Mouse (Mus musculus): Measurements from ENCODE around the gene Hesx1. TPM values are rescaled to one million over a fixed set of nuclear protein-coding genes. Genes with fewer than 3 reads are reported as not detected.

The Hesx1 gene
- total RNA-seq, 1 experiment from 2014 or later, result not detected

DNA sequence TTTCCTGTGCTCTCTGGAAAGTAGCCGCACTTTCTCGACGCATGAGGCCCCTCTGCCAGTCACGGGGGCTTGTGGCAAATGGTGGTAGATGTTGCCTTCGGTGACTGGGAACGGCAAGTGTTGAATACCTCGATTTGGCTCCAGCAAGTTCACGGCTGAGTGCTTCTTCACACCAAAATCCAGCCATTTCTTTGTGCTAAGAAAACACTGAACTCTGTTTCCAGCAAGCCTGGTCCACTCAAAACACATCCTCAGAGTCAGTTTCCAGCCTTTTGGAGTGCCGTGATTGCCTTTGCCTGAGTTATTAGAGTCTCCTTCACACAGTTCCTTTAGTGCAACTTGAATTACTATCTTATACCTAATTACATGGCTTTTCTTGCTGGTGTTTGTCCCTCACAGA lies 55.8 kb downstream of the Hesx1 start:
- no peak for ATAC-seq (replicated peaks; ENCODE audit: insufficient number of reproducible peaks, low FRiP score, low TSS enrichment, poor library complexity, severe bottlenecking)

DNA sequence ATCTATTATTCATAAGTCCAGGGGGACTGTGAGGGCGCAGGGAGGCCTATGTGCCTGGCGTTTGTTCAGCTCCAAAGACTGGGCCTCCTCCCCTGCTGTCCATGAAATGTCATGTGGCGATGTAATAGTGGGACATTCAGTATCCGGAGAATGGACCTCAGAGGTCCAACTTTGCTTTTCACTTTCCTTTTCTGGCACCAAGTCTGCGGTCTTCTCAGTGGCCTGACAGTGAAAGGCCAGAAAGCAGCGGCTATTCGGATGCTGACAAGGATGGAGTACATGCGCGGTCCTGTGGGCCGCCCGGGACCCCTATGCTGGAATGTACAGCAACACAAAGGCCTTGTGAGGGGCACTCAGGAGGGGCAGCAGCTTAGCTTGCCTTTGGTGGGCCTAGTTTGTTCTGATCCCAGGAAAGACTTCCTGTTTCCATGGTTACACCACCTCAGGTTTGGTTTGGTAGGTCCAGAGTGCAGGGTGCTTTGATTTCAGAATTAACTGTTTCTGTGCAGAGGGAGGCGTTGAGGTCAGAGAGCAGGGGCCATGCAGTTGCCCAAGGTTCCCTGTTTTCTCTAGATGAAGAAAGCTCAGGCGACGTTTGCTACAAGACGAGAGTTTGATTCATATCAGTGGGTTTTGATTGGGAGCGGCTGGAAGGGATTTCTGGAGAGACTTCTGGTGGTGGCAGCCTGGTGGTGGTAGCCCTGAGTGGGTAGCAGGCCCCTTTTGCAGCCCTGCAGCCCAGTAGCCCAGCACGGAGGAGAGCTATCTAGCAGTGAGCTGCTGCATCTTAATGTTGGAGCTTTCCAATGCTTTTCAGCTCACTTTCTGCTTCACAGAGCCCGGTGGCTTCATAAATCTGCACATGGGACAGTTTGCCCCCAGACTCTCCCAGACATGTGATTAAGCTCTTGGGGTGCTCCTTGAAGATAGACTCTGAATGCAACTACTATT lies 56.6 kb downstream of the Hesx1 start:
- no peak for ATAC-seq (replicated peaks; ENCODE audit: insufficient number of reproducible peaks, low FRiP score, low TSS enrichment, poor library complexity, severe bottlenecking)

DNA sequence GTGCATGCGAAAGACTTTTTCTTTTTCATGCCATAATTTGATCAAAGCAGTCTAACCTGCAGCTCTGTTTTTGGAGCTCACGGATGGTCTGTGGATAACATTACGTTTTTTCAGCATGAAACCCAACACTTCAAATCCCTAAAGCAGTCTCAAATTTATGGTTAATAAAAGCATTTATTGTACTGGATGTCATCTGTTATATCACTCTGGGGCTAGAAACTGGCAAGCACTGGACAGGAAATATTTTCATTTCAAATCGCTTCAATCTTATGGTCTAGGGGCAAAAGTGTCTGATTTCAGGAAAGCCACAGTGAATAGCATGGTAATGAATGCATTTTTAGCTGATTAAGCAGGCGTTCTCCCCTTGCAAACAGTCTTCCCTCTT lies 57.3 kb downstream of the Hesx1 start:
- no peak for ATAC-seq (replicated peaks; ENCODE audit: insufficient number of reproducible peaks, low FRiP score, low TSS enrichment, poor library complexity, severe bottlenecking)

Other genes with a start within 250 kb of the Hesx1 start
- 1.9 to 4.9 TPM (median 2.4 TPM) in 3 replicates for gene Asb14, start 99.9 kb upstream of the Hesx1 start, total RNA-seq (2017)
- gene Appl1, start 23.2 kb upstream of the Hesx1 start, total RNA-seq (2017), result 28.4 to 48.0 TPM (median 47.6 TPM) in 3 replicates
- 0.29 to 1.1 TPM (median 0.49 TPM) in 3 replicates for gene Il17rd, start 44.5 kb downstream of the Hesx1 start, total RNA-seq (2017)
- 243 to 292 TPM (median 261 TPM) in 3 replicates for gene Arhgef3, start 120.5 kb downstream of the Hesx1 start, total RNA-seq (2017)